Mouse (Mus musculus): ENCODE measurements around the gene Rpl9. TPM values are rescaled to one million over a fixed set of nuclear protein-coding genes. Genes with fewer than 3 reads are reported as not detected.

Rpl9 gene
- 480 and 495 TPM in 2 replicates for polyA plus RNA-seq (2012; rRNA removed)

GRCm38 (mm10) chr5:65390648-65391644 lies at the start of gene Rpl9, which contains the start of gene Lias:
TSS of gene Rpl9 (minus strand) at chr5:65391444.
TSS of gene Lias (plus strand) at chr5:65391497.
- peak; percentile 74 for DNase-seq (ENCODE audit: low read depth)

DNA sequence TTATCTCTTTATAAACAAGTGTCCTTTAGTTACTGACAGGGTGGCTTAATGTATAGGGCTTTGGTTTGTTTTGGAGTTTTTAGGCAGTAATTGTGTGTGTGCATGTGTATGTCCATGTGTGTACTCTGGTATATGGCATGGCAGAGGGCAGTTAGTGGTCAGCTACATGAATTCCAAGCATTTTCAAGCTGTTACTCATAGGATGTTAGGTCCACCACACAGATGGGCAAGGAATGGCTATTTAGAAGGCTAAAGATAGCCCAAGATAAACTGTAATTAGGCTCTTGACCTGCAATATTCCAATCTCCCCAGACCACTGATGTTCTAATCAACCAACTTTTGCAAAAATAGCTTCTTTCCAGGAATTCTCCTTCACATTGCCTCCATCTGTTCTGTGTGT lies 46.8 kb upstream of the Rpl9 start:
- no peak for DNase-seq (ENCODE audit: low read depth)

DNA sequence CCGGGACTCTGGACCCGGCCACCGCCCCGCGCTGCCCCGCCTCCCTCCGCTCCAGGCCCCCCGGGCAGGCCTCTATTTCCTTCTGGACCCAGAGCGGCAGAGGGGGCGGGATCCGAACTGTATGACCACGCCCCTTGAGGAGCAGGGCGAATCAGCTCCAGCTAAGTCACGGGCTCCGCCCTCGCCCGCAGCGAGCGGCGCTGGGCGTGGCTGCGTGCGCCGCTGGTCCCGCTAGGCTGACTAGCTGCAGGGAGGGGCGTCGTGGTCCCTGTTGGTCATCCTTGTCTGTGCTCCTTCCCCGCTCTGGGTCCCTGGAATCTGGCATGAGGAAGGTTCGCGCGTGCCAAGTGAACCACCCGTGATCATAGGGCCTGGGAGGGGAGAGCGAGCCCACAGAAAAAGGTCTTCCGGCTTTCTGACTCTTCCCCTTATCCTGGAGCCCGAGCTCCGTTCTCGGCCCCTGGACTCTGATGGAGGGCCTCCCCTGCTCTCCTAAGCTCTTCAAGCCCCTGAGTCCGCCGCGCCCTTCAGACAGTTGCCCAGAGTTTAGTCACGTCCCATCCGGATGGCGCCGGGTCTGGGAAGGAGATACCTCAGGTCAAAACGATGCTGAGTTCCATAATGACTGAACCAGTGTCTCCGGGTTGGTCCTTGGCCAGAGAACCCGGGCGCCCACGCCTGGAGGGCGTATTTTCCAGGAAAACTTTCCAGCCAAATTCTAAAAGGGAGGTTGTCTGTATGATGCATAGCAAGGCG lies 44.7 kb upstream of the Rpl9 start, which contains the start of gene Ugdh:
Gene Ugdh, minus strand, starts transcription at position 144 of the 756 bp plus-strand sequence.
- DNase-seq (ENCODE audit: low read depth): peak; percentile 57

- no peak for DNase-seq (ENCODE audit: low read depth)
Measured at GRCm38 (mm10) chr5:65435363-65435805, 44.1 kb upstream of the Rpl9 start.

DNA sequence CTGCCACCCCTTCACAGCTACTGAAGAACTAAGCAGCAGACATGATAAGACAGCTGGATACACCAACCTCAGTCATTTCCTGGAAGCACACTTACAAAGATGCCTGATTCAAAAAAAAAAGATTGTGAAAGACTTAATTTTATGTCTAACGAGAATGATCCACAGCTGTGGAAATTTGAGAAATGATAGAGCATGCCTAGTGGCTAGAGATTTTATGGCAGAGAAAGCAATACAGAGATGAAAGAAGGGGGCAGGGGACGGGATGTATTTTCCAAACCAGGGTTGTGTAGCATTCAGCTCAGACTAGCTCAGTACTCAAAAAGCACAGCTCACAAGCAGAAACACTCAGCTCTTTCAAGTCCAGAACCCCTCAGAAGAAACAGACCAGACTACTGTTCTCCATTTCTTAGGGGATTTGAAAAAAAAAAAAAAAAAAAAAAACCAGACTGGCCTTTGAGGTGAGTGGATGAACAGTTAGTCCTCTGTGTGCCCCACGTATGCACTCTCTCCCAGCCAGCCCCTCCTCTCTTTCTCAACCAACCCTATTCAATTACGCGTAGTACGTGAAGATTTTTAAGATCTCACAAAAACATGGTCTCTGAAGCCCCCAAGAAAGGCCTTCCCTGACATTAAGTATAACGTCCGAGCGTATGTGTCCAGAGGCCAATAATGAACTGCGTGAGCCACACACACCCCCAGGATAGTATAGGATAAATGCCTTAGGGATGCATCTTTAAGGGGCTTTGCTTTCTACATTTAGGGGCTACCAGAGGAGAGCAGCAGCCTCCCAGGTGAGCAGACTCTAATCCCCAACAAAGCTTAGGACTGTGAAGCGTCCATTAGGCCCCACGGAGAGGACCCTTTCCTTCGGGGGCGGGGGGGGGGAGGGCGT lies 43.5 kb upstream of the Rpl9 start:
- DNase-seq (ENCODE audit: low read depth): no peak

- DNase-seq (ENCODE audit: low read depth): no peak
Measured at GRCm38 (mm10) chr5:65429441-65429840, 38.2 kb upstream of the Rpl9 start.

DNA sequence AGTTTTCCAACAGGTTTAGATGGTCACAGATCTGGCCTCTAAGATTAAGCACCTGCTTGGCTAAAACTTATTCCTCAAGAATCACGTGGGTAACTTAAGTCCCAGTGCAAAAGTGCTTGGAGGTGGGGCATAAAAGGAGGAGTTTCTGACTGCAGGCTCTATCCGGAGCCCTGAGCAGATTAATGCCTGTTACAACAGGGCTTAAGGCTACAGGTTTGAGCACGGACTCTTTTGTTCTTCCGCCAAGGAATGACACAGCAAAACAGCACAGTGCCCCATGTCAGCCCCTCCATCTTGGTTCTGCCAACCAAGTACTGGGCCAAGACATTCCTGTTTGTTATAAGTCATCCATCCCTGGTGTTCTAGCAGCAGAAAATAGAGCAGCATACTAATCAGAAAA lies 37.1 kb upstream of the Rpl9 start:
- DNase-seq (ENCODE audit: low read depth): no peak

DNA sequence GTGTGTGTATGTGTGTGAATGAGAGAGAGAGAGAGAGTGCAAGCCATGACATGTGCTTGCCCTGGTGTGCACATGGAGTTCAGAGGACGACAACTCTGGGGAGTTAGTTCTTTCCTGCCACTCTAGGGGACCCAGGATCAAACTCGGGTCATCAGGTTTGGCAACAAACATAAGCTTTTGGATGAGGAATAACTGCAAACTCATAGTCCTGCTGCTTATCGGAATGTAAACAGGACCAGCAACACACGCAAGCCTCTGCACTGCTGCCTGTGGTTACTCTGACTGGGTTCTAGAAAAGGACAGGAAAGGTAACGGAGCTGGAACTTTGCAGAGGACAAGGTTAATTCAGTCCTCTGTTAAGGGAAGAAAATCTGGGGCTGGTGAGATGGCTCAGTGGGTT lies 34.0 kb upstream of the Rpl9 start:
- no peak for DNase-seq (ENCODE audit: low read depth)

DNA sequence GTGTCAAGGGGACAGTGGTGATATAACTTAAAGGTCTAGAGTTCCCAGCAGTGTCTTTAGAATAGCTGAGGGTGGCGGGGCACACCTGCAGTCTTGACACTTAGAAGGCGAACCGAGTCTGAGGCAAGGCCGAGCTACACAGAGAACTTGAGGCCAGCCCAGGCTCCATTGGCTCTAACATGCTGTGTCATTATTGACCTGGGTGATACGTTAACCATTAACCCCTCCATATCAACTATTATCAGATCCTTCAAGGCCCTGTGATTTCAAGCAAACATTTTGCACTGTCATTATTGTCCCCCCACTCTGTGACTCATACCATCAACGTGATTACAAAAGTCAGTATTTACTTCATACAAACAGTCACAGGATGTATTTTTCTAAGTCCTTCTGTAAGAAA lies 33.0 kb upstream of the Rpl9 start:
- no peak for DNase-seq (ENCODE audit: low read depth)

- no peak for DNase-seq (ENCODE audit: low read depth)
Measured at GRCm38 (mm10) chr5:65422803-65423202, 31.6 kb upstream of the Rpl9 start.

DNA sequence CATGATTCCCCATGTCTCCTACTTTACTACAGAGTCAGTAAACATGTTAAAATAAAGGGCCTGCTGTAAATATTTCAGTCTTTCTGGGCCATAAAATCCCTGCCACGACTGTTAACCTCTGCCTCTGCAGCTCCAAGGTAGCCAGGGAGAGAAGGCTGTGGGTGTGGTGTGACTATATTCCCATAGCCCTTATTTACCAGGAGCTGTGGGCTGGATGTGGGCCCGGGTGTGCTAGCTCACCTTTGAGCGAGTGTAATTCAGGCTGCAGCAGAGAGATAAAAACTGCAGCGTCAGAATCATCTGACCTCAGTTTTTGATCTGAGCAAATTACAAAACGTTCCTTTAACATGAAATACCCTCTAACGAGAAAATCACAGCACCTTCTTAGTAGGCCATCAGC lies 29.6 kb upstream of the Rpl9 start:
- no peak for DNase-seq (ENCODE audit: low read depth)

- no peak for DNase-seq (ENCODE audit: low read depth)
Measured at GRCm38 (mm10) chr5:65419136-65419535, 27.9 kb upstream of the Rpl9 start.

- DNase-seq (ENCODE audit: low read depth): no peak
Measured at GRCm38 (mm10) chr5:65415653-65416458, 24.6 kb upstream of the Rpl9 start.

GRCm38 (mm10) chr5:65407989-65408388 lies 16.7 kb upstream of the Rpl9 start:
- DNase-seq (ENCODE audit: low read depth): no peak

GRCm38 (mm10) chr5:65401251-65401994 lies 10.2 kb upstream of the Rpl9 start:
- DNase-seq (ENCODE audit: low read depth): peak; percentile 26

- DNase-seq (ENCODE audit: low read depth): no peak
Measured at GRCm38 (mm10) chr5:65394425-65394824, 3.2 kb upstream of the Rpl9 start.

- DNase-seq (ENCODE audit: low read depth): no peak
Measured at GRCm38 (mm10) chr5:65391753-65392152, 509 bp upstream of the Rpl9 start.

GRCm38 (mm10) chr5:65387008-65387867 lies 4.0 kb downstream of the Rpl9 start:
- DNase-seq (ENCODE audit: low read depth): no peak

DNA sequence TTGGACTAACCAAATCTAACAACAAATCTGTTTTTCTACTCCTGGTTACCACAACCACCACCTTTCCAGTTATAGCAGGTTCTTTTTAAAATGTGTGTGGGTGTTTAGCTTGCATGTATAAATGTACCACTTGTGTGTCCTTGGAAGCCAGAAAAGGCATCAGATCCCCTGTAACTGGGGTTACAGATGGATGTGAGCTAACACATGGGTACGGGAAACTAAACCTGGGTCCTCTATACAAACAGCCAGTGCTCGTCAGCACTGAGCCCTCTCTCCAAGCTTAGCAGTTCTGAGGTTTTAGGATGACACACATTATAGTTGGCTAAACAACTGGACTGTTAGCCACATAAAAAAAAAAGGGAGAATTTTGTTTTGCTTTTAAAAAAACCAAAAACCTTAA lies 5.5 kb downstream of the Rpl9 start:
- no peak for DNase-seq (ENCODE audit: low read depth)

Measured in gonadal fat pad, adult 2 months (tissue).